Comparison of ENCODE assay signal across 7 mouse cellular contexts in the genomic region with DNA sequence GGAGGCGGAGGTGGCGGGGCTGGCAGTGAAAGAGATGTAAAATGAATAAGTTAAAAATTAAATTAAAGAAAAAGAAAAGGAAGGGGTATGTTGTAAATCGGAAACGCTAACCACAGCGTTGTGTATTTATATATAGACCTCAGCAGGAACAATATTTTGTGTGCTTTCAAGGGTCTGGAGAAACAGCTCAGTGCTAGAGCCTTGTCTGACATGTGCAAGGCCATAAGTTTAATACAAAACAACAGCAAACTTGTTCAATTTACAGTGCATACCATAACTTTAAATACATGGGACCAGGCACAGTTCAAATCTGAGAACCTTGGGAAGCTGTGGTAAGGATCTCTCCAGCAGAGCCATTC. TPM values are rescaled to one million over a fixed set of nuclear protein-coding genes. Genes with fewer than 3 reads are reported as not detected.
A peak's percentile ranks its signal among the peaks of the same experiment; 100 is the strongest.
DNase-seq lines count a peak whose midpoint lies in the region; ATAC-seq lines count a peak whose summit lies in the region.

No protein-coding gene starts in this region.

- H3K9ac ChIP-seq in neural tube, embryonic 11.5 days (ENCODE audit: low read length), result peak overlapping the region; percentile 85; the same call in 1 of the 2 replicates
- H3K9ac ChIP-seq in limb, embryonic 13.5 days, result peak overlapping the region; percentile 87; the same call in 1 of the 2 replicates

- H3K9me3 ChIP-seq in neural tube, embryonic 11.5 days (ENCODE audit: control insufficient read depth, low read length), result no peaks in the 10 kb centered on the region
- H3K9me3 ChIP-seq in limb, embryonic 13.5 days, result no peaks in the 10 kb centered on the region

- WGBS in neural tube, embryonic 11.5 days, result 3% methylated on average over 5 of the region's 5 CpGs
- WGBS in limb, embryonic 13.5 days, result 2% methylated on average over 5 of the region's 5 CpGs

- H3K4me1 ChIP-seq in neural tube, embryonic 11.5 days (ENCODE audit: control insufficient read depth, insufficient read depth, low read length), result peaks cover 10% of the 10 kb centered on the region
- H3K4me1 ChIP-seq in limb, embryonic 13.5 days, result peaks cover 17% of the 10 kb centered on the region

- no peak for DNase-seq in neural tube, embryonic 11.5 days (ENCODE audit: low spot score)
- no peak for DNase-seq in neural tube, embryonic 10.5 days (ENCODE audit: extremely low spot score, low spot score)
- DNase-seq in retina, postnatal 1 day, result no peak
- DNase-seq in thymus, postnatal 14 days, result no peak
- no peak for DNase-seq in cerebellum, postnatal 25 days

- no peak; the same call in 1 of the 2 replicates for ATAC-seq in neural tube, embryonic 11.5 days (ENCODE audit: insufficient read depth, low FRiP score, low TSS enrichment)
- 0 out of 2 replicates have a peak, but pooled peaks have one; percentile 1 for ATAC-seq in erythroblast, adult 5-6 weeks (replicated peaks; ENCODE audit: low FRiP score, poor library complexity, severe bottlenecking)
- ATAC-seq in limb, embryonic 13.5 days (ENCODE audit: low FRiP score, low read depth), result peak; percentile 10; the same call in 1 of the 2 replicates

- H3K27ac ChIP-seq in neural tube, embryonic 11.5 days (ENCODE audit: low read depth, low read length), result no peak overlapping the region
- H3K27ac ChIP-seq in limb, embryonic 13.5 days, result no peak overlapping the region

- peak overlapping the region; percentile 87 for H3K4me3 ChIP-seq in neural tube, embryonic 11.5 days (ENCODE audit: low read depth, low read length)
- peak overlapping the region; percentile 89 for H3K4me3 ChIP-seq in limb, embryonic 13.5 days

- peak overlapping the region; percentile 81 for H3K4me2 ChIP-seq in neural tube, embryonic 11.5 days (ENCODE audit: low read depth)
- peak overlapping the region; percentile 93 for H3K4me2 ChIP-seq in limb, embryonic 13.5 days (replicated peaks)

- H3K36me3 ChIP-seq in neural tube, embryonic 11.5 days (ENCODE audit: control insufficient read depth, insufficient read depth, low read length), result peaks cover 7% of the 10 kb centered on the region
- peaks cover 18% of the 10 kb centered on the region for H3K36me3 ChIP-seq in limb, embryonic 13.5 days

- H3K27me3 ChIP-seq in neural tube, embryonic 11.5 days (ENCODE audit: control insufficient read depth, insufficient read depth, low read length), result no peaks in the 10 kb centered on the region
- no peaks in the 10 kb centered on the region for H3K27me3 ChIP-seq in limb, embryonic 13.5 days

RNA-seq across cellular contexts. Expression of a gene that starts 0.5 kb away (rescaled TPM):
- 15.7 and 17.0 TPM in 2 replicates for polyA plus RNA-seq in neural tube, embryonic 11.5 days (2014; fragmentation: Nextera tagmentation; extraction: Ambion mirVana)
- total RNA-seq in erythroblast, adult 5-6 weeks (2015; ENCODE audit: low replicate concordance), result 2.5 and 5.6 TPM in 2 replicates
- 2.8 and 4.0 TPM in 2 replicates for total RNA-seq in erythroblast, adult 5-6 weeks (2017; ENCODE audit: low replicate concordance)
- 28.3 and 32.1 TPM in 2 replicates for polyA plus RNA-seq in limb, embryonic 13.5 days (2015; fragmentation: Nextera tagmentation; extraction: Ambion mirVana)

RNA-seq across cellular contexts. Expression of a gene that starts 41.9 kb away (rescaled TPM):
- 24.7 and 26.9 TPM in 2 replicates for polyA plus RNA-seq in neural tube, embryonic 11.5 days (2014; fragmentation: Nextera tagmentation; extraction: Ambion mirVana)
- total RNA-seq in erythroblast, adult 5-6 weeks (2015; ENCODE audit: low replicate concordance), result 8.8 and 16.9 TPM in 2 replicates
- total RNA-seq in erythroblast, adult 5-6 weeks (2017; ENCODE audit: low replicate concordance), result 14.1 and 28.0 TPM in 2 replicates
- polyA plus RNA-seq in limb, embryonic 13.5 days (2015; fragmentation: Nextera tagmentation; extraction: Ambion mirVana), result 21.9 and 22.0 TPM in 2 replicates

RNA-seq across cellular contexts. Expression of a gene that starts 46.1 kb away (rescaled TPM):
- 6.1 and 7.0 TPM in 2 replicates for polyA plus RNA-seq in neural tube, embryonic 11.5 days (2014; fragmentation: Nextera tagmentation; extraction: Ambion mirVana)
- total RNA-seq in erythroblast, adult 5-6 weeks (2015; ENCODE audit: low replicate concordance), result 3.7 and 4.6 TPM in 2 replicates
- 5.8 and 6.6 TPM in 2 replicates for total RNA-seq in erythroblast, adult 5-6 weeks (2017; ENCODE audit: low replicate concordance)
- polyA plus RNA-seq in limb, embryonic 13.5 days (2015; fragmentation: Nextera tagmentation; extraction: Ambion mirVana), result 8.1 and 9.2 TPM in 2 replicates
